Mouse (Mus musculus) forebrain, embryonic 12.5 days (tissue): ENCODE results near the gene Agpat4. TPM values are rescaled to one million over a fixed set of nuclear protein-coding genes. Genes with fewer than 3 reads are reported as not detected.

ENCODE experiments used
- ATAC-seq: fragments of 200-750 bp; cut with Nextera tagmentation; 2 replicates; pipeline ENCODE4 v1.8.0; 2017; ENCODE audit warnings: moderate TSS enrichment; ENCODE audit not compliant: low FRiP score
- H3K27ac ChIP-seq: fragments of 300-500 bp; sonication (generic); 2 replicates; pipeline ENCODE4 v1.5.1; 2016; ENCODE audit warnings: mild to moderate bottlenecking
- H3K27me3 ChIP-seq: fragments of 300-500 bp; sonication (generic); 2 replicates; pipeline ENCODE4 v1.6.1; 2016; ENCODE audit warnings: mild to moderate bottlenecking
- H3K36me3 ChIP-seq: fragments of 300-500 bp; sonication (generic); replicated peaks from 2 replicates; pipeline ENCODE4 v1.6.1; 2016; ENCODE audit warnings: mild to moderate bottlenecking
- H3K4me1 ChIP-seq: fragments of 300-500 bp; sonication (generic); 2 replicates; pipeline ENCODE4 v1.6.1; 2016
- H3K4me2 ChIP-seq: fragments of 300-500 bp; sonication (generic); 2 replicates; pipeline ENCODE4 v1.6.1; 2016; ENCODE audit warnings: mild to moderate bottlenecking, moderate library complexity
- H3K4me3 ChIP-seq: fragments of 300-500 bp; sonication (generic); replicated peaks from 2 replicates; pipeline ENCODE4 v1.5.1; 2016; ENCODE audit warnings: mild to moderate bottlenecking
- H3K9ac ChIP-seq: fragments of 300-500 bp; sonication (generic); 2 replicates; pipeline ENCODE4 v1.6.1; 2016; ENCODE audit warnings: mild to moderate bottlenecking
- H3K9me3 ChIP-seq: fragments of 300-500 bp; sonication (generic); 2 replicates; pipeline ENCODE4 v1.6.1; 2016
- WGBS: fragments of 180-500 bp; shearing (Covaris S2); methylation state at CpG from one replicate; pipeline ENCODE4 v1.1.7; 2016; 5-methylcytosine and 5-hydroxymethylcytosine counted together
- polyA plus RNA-seq: library from polyadenylated mRNA; unstranded; fragments of >200 nt; fragmentation: Nextera tagmentation; extraction: Ambion mirVana; gene quantifications from 2 replicates; pipeline ENCODE4 v1.2.1, GENCODE M21; 2016

Agpat4 gene
- 40.6 and 40.9 TPM in 2 replicates for polyA plus RNA-seq

GRCm38 (mm10) chr17:12118561-12118925 lies at the start of gene Agpat4:
Gene Agpat4, plus strand, starts transcription at chr17:12118704.
- H3K9ac ChIP-seq: peak within 1 kb of the TSS; percentile 74
- peak within 1 kb of the TSS; percentile 68 for H3K4me2 ChIP-seq
- peaks cover 27% of the 10 kb centered on the region for H3K4me1 ChIP-seq
- WGBS: under 1% methylated on average over 13 of the region's 13 CpGs
- H3K36me3 ChIP-seq: no peaks in the 10 kb centered on the region
- H3K4me3 ChIP-seq: peak within 1 kb of the TSS; percentile 63
- no peaks in the 10 kb centered on the region for H3K27me3 ChIP-seq
- H3K9me3 ChIP-seq: no peaks in the 10 kb centered on the region
- peak; percentile 78 for ATAC-seq
- H3K27ac ChIP-seq: peak within 1 kb of the TSS; percentile 93

GRCm38 (mm10) chr17:12076816-12077215 lies 41.7 kb upstream of the Agpat4 start:
- Histone ChIP-seq H3K4me3 (no peak overlapping the region), H3K27me3 (no peaks in the 10 kb centered on the region), H3K36me3 (no peaks in the 10 kb centered on the region), H3K4me1 (no peaks in the 10 kb centered on the region; the same call in 1 of the 2 replicates), H3K4me2 (no peak overlapping the region), H3K9me3 (no peaks in the 10 kb centered on the region), H3K9ac (no peak overlapping the region), H3K27ac (no peak overlapping the region)
- no peak for ATAC-seq
- WGBS: 30% methylated on average over 2 of the region's 2 CpGs

GRCm38 (mm10) chr17:12080656-12081495 lies 37.6 kb upstream of the Agpat4 start:
- Histone ChIP-seq H3K9ac (no peak overlapping the region), H3K4me3 (no peak overlapping the region), H3K36me3 (no peaks in the 10 kb centered on the region), H3K27me3 (no peaks in the 10 kb centered on the region), H3K4me2 (no peak overlapping the region), H3K9me3 (no peaks in the 10 kb centered on the region), H3K4me1 (no peaks in the 10 kb centered on the region; the same call in 1 of the 2 replicates), H3K27ac (no peak overlapping the region)
- WGBS: 50% methylated on average over 20 of the region's 20 CpGs
- ATAC-seq: no peak

GRCm38 (mm10) chr17:12082201-12082600 lies 36.3 kb upstream of the Agpat4 start:
- Histone ChIP-seq H3K4me3 (no peak overlapping the region), H3K4me1 (no peaks in the 10 kb centered on the region), H3K4me2 (no peak overlapping the region), H3K36me3 (no peaks in the 10 kb centered on the region), H3K9me3 (no peaks in the 10 kb centered on the region), H3K27me3 (no peaks in the 10 kb centered on the region), H3K9ac (no peak overlapping the region), H3K27ac (no peak overlapping the region)
- ATAC-seq: no peak
- WGBS: 92% methylated on average over 5 of the region's 5 CpGs

GRCm38 (mm10) chr17:12090261-12090927 lies 28.1 kb upstream of the Agpat4 start:
- H3K27ac ChIP-seq: no peak overlapping the region
- no peaks in the 10 kb centered on the region for H3K9me3 ChIP-seq
- no peak overlapping the region for H3K4me3 ChIP-seq
- H3K4me2 ChIP-seq: no peak overlapping the region
- ATAC-seq: no peak
- no peak overlapping the region for H3K9ac ChIP-seq
- H3K36me3 ChIP-seq: no peaks in the 10 kb centered on the region
- no peaks in the 10 kb centered on the region for H3K27me3 ChIP-seq
- WGBS: 63% methylated on average over 5 of the region's 5 CpGs
- H3K4me1 ChIP-seq: peaks cover 8% of the 10 kb centered on the region; the same call in 1 of the 2 replicates

GRCm38 (mm10) chr17:12092901-12093564 lies 25.5 kb upstream of the Agpat4 start:
- no peaks in the 10 kb centered on the region for H3K9me3 ChIP-seq
- no peaks in the 10 kb centered on the region for H3K27me3 ChIP-seq
- WGBS: 76% methylated on average over 6 of the region's 6 CpGs
- H3K9ac ChIP-seq: no peak overlapping the region
- ATAC-seq: no peak
- H3K36me3 ChIP-seq: no peaks in the 10 kb centered on the region
- H3K27ac ChIP-seq: no peak overlapping the region
- H3K4me1 ChIP-seq: peaks cover 8% of the 10 kb centered on the region; the same call in 1 of the 2 replicates
- no peak overlapping the region for H3K4me3 ChIP-seq
- H3K4me2 ChIP-seq: no peak overlapping the region

- H3K4me1 ChIP-seq: peaks cover 8% of the 10 kb centered on the region; the same call in 1 of the 2 replicates
- no peaks in the 10 kb centered on the region for H3K9me3 ChIP-seq
Measured at GRCm38 (mm10) chr17:12094016-12094415, 24.5 kb upstream of the Agpat4 start.

GRCm38 (mm10) chr17:12094827-12095590 lies 23.5 kb upstream of the Agpat4 start:
- Histone ChIP-seq H3K27me3 (no peaks in the 10 kb centered on the region), H3K27ac (no peak overlapping the region), H3K36me3 (no peaks in the 10 kb centered on the region), H3K9ac (no peak overlapping the region), H3K4me1 (peaks cover 6% of the 10 kb centered on the region; the same call in 1 of the 2 replicates), H3K4me2 (no peak overlapping the region), H3K9me3 (no peaks in the 10 kb centered on the region), H3K4me3 (no peak overlapping the region)
- 86% methylated on average over 9 of the region's 9 CpGs for WGBS
- ATAC-seq: no peak

More at GRCm38 (mm10) chr17:12094016-12094415, 24.5 kb upstream of the Agpat4 start:
- no peaks in the 10 kb centered on the region for H3K27me3 ChIP-seq
- H3K4me3 ChIP-seq: no peak overlapping the region
- H3K36me3 ChIP-seq: no peaks in the 10 kb centered on the region
- no peak overlapping the region for H3K27ac ChIP-seq
- no peak overlapping the region for H3K9ac ChIP-seq
- ATAC-seq: no peak
- H3K4me2 ChIP-seq: no peak overlapping the region
- WGBS: 97% methylated on average over 1 of the region's 1 CpGs

GRCm38 (mm10) chr17:12099415-12099814 lies 19.1 kb upstream of the Agpat4 start:
- H3K4me2 ChIP-seq: no peak overlapping the region
- no peak for ATAC-seq
- no peak overlapping the region for H3K4me3 ChIP-seq
- no peak overlapping the region for H3K9ac ChIP-seq
- no peaks in the 10 kb centered on the region for H3K27me3 ChIP-seq
- H3K4me1 ChIP-seq: no peaks in the 10 kb centered on the region
- no peaks in the 10 kb centered on the region for H3K9me3 ChIP-seq
- no peak overlapping the region for H3K27ac ChIP-seq
- no peaks in the 10 kb centered on the region for H3K36me3 ChIP-seq

GRCm38 (mm10) chr17:12102326-12102725 lies 16.2 kb upstream of the Agpat4 start:
- 97% methylated on average over 10 of the region's 10 CpGs for WGBS
- ATAC-seq: no peak

GRCm38 (mm10) chr17:12103781-12104180 lies 14.7 kb upstream of the Agpat4 start:
- no peak overlapping the region for H3K4me2 ChIP-seq
- H3K9me3 ChIP-seq: no peaks in the 10 kb centered on the region
- H3K9ac ChIP-seq: no peak overlapping the region
- no peak overlapping the region for H3K27ac ChIP-seq
- ATAC-seq: no peak
- H3K4me3 ChIP-seq: no peak overlapping the region
- no peaks in the 10 kb centered on the region for H3K4me1 ChIP-seq
- 84% methylated on average over 6 of the region's 6 CpGs for WGBS
- H3K27me3 ChIP-seq: no peaks in the 10 kb centered on the region
- no peaks in the 10 kb centered on the region for H3K36me3 ChIP-seq

More at GRCm38 (mm10) chr17:12102326-12102725, 16.2 kb upstream of the Agpat4 start:
- H3K4me2 ChIP-seq: no peak overlapping the region
- no peaks in the 10 kb centered on the region for H3K9me3 ChIP-seq
- no peak overlapping the region for H3K4me3 ChIP-seq
- H3K36me3 ChIP-seq: no peaks in the 10 kb centered on the region
- H3K27ac ChIP-seq: no peak overlapping the region
- H3K27me3 ChIP-seq: no peaks in the 10 kb centered on the region
- H3K9ac ChIP-seq: no peak overlapping the region
- H3K4me1 ChIP-seq: no peaks in the 10 kb centered on the region

- Histone ChIP-seq H3K27ac (no peak overlapping the region), H3K9me3 (no peaks in the 10 kb centered on the region), H3K4me1 (no peaks in the 10 kb centered on the region), H3K27me3 (no peaks in the 10 kb centered on the region), H3K9ac (no peak overlapping the region), H3K36me3 (no peaks in the 10 kb centered on the region), H3K4me3 (no peak overlapping the region), H3K4me2 (no peak overlapping the region)
- no peak for ATAC-seq
- 85% methylated on average over 7 of the region's 7 CpGs for WGBS
Measured at GRCm38 (mm10) chr17:12104245-12104644, 14.3 kb upstream of the Agpat4 start.
